Mouse (Mus musculus): ENCODE data around the gene Hoxb5. TPM values are rescaled to one million over a fixed set of nuclear protein-coding genes. Genes with fewer than 3 reads are reported as not detected.
A peak's percentile ranks its signal among the peaks of the same experiment; 100 is the strongest.

Hoxb5 gene
- polyA plus RNA-seq, 1 experiment from 2014 or later = 0.07 TPM

DNA sequence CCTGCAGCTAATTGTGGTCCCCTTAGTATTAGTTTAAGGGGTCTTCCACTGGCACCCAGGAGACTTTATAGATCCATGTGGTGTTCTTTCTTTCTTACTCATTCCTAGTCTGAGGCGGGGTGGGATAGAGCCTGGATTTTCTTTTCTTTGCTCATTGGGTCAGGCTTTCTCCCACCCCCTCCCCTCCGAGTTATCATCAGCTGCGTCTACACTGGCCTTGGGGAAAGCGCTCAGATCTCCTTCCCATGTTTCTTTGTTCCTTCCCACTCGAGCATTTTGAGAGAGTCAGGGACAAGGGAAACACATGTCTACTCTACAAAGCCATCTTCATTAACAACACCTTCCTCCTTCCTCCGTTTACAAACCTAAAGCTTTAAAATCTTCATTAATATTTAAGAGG is 33.9 kb downstream of the Hoxb5 start:
- Histone ChIP-seq H3K36me3 (replicated peaks) (no peaks in the 10 kb centered on the region), H3K27me3 (replicated peaks; ENCODE audit: low read depth, poor library complexity, severe bottlenecking) (peaks cover 100% of the 10 kb centered on the region), H3K27ac (replicated peaks) (no peak overlapping the region), H3K4me1 (peaks cover 18% of the 10 kb centered on the region), H3K4me3 (0 out of 2 replicates have a peak overlapping the region, but pooled peaks have one; percentile 1), H3K9me3 (no peaks in the 10 kb centered on the region)
- DNase-seq (ENCODE audit: low spot score) = no peak
- under 1% methylated on average over 6 of the region's 6 CpGs for WGBS

DNA sequence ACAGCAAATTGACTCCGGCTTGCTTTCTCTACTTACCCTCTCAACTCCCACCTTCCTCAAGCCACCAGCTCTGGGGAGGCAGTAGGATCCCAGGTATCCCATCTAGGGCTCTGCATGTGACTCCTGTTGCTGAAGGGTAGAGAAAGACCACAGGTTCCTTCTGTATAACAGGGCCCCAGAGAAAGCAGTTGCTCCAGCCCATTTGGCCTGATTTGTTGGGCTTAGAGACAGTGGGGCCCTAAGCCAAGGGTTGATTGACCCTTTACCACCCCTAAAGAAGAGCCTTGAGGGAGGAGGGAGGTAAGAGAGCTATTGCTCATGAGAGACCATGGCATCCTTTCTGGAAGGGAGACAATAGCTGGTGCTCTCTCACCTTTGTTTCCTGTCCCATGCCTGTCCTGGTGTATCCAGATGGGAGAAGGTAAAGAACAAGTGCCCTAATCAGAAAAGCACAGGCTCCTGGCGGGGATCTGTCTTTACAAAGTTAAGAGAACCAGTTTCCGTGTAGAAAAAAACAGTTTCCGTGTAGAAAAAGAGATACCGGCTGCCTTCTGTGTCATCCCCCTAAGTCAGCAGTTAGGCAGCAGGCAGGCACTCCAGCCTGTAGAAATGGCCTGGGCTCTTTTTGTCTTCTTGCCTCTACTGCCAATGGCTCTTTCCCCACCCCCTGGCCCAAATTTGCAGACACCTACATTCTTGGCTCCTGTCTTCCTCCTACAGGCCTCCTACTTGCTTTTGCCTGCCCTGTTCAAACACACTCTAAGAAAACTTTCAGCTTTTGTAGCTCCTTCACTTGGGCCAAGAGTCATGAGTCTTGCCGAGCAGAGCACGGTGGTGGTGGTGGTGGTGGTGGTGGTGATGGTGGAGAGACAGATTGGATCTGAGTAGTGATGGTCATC is 36.1 kb downstream of the Hoxb5 start:
- no peaks in the 10 kb centered on the region for H3K36me3 ChIP-seq (replicated peaks)
- H3K27ac ChIP-seq (replicated peaks) = no peak overlapping the region
- peaks cover 100% of the 10 kb centered on the region for H3K27me3 ChIP-seq (replicated peaks; ENCODE audit: low read depth, poor library complexity, severe bottlenecking)
- H3K4me1 ChIP-seq = peaks cover 4% of the 10 kb centered on the region; the same call in 1 of the 2 replicates
- DNase-seq (ENCODE audit: low spot score) = no peak
- H3K4me3 ChIP-seq = peak overlapping the region; percentile 49
- WGBS = 10% methylated on average over 7 of the region's 7 CpGs
- no peaks in the 10 kb centered on the region for H3K9me3 ChIP-seq

DNA sequence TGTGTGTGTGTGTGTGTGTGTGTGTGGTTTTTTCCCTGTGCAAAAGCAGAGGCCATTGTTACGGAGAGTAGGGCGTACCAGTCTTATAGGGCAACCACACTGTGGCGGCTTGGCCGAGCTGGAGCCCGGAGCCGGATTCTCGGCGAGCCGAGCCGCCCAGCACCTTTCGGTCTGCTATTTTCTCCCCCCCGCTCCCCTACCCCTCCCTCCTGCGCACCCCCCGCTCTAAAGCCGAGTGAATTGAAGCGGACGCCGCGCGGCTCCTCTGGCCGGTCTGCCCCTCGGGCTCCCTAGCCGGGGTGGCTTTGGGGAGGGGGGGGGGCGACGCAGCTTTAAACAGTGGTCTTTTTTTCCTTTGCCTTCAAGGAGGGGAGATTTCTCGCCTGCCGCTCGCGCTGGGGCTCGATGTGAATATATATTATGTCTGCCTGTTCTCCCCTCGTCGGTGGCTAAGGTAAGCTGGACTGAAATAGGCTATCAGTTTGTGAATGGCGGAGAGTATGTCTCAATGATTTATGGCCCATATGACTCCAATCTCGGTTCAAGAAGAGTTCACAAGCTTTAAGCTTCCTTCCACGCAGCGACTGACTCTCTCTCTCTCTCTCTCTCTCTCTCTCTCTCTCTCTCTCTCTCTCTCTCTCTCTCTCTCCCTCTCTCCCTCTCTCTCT is 37.7 kb downstream of the Hoxb5 start:
- peak overlapping the region; percentile 49 for H3K4me3 ChIP-seq
- peak overlapping the region; percentile 63 for H3K27ac ChIP-seq (replicated peaks)
- peak; percentile 56 for DNase-seq (ENCODE audit: low spot score)

DNA sequence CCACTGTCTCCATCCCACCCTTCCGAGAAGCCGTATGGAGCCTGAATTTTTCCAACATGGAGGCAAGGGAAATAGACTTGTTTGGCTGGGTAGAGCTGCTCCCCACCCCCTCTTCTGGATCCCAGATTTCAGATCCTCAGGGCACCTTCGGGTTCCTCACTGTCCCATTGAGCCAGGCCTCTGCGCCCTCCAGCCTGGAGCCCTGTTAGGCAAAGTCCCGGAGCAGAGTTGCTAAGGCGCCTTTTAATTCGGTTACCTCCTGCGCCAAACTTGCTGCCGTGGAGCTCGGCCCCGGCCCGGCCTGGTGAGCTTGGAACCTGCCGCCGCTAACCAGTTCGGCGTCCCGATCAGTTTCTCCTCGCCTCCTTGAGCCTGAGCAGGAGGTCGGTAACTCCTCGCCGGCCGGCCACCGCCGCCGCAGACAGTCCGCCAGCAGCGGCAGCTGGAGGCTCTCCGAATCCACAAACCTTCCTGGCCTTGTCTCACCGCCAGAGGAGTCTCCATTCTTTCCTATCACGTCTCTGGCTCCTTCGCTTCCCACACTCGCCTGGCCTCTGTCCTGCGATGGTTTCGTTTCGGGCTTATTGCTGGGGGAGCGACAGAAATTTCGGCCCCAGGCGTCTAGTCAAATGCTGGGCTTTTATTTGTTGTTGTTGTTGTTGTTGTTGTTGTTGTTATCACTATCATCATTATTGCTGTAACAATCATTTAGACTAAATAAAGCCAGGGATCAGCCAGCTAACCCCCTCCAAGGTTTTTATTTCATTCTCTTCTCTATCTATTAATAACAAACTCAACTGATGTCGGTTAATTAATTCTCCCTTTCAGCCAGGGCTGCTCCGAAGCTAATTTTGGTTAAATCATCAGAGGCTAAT is 38.8 kb downstream of the Hoxb5 start:
- peak overlapping the region; percentile 49 for H3K4me3 ChIP-seq
- no peaks in the 10 kb centered on the region for H3K36me3 ChIP-seq (replicated peaks)
- no peaks in the 10 kb centered on the region for H3K9me3 ChIP-seq
- H3K27ac ChIP-seq (replicated peaks) = peak overlapping the region; percentile 63
- peak; percentile 70 for DNase-seq (ENCODE audit: low spot score)
- H3K27me3 ChIP-seq (replicated peaks; ENCODE audit: low read depth, poor library complexity, severe bottlenecking) = peaks cover 100% of the 10 kb centered on the region
- WGBS = under 1% methylated on average over 40 of the region's 40 CpGs
- peaks cover 19% of the 10 kb centered on the region for H3K4me1 ChIP-seq

More for the DNA sequence above, 37.7 kb downstream of the Hoxb5 start:
- Histone ChIP-seq H3K27me3 (replicated peaks; ENCODE audit: low read depth, poor library complexity, severe bottlenecking) (peaks cover 100% of the 10 kb centered on the region), H3K9me3 (no peaks in the 10 kb centered on the region), H3K36me3 (replicated peaks) (no peaks in the 10 kb centered on the region), H3K4me1 (peaks cover 16% of the 10 kb centered on the region)
- under 1% methylated on average over 35 of the region's 36 CpGs for WGBS

DNA sequence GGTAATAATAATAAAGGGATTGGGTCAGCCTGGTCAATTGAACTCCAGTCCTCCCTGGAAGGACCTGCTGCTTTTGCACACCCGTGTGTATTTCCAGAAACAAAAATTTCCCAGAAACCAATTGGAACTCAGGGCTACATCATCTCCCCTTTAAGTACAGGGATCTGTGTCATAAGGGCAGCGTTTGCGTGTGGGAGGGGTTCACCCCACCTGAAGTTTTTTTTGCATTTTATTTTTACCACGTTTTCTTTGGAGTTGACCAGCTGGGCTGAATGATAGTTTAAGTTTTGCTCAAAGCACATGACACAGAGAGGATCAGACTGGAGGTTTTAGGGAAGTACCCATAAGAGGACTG is 39.4 kb downstream of the Hoxb5 start:
- H3K9me3 ChIP-seq = no peaks in the 10 kb centered on the region
- peaks cover 19% of the 10 kb centered on the region for H3K4me1 ChIP-seq
- WGBS = under 1% methylated on average over 4 of the region's 4 CpGs
- peak; percentile 32 for DNase-seq (ENCODE audit: low spot score)
- no peak overlapping the region for H3K27ac ChIP-seq (replicated peaks)
- H3K4me3 ChIP-seq = peak overlapping the region; percentile 49
- peaks cover 100% of the 10 kb centered on the region for H3K27me3 ChIP-seq (replicated peaks; ENCODE audit: low read depth, poor library complexity, severe bottlenecking)
- H3K36me3 ChIP-seq (replicated peaks) = no peaks in the 10 kb centered on the region

DNA sequence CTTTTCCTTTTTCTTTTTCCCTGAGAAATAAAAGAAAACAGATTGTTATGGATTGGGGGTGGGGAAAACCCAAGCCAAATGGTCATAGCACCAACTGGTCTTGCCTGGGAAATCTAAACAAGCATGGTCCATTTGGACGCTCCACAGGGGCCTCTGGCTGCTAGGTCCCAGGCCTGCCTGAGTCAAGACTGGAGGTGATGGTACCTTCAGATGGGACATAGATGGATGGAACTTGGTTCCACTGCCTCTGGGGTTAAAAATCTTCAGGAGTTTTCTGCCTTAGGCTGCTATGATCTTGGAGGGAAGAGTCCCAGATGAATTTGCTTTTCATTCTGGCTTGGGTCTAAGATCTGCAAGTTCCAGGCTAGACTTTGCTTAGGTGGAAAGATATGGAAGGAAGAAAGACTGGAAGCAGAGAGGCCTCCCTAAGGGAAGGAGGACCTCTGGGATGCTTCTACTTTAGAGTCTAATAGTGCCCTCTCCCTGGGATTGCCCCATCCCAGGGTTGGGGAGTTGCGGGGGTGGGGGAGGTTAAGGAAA is 40.1 kb downstream of the Hoxb5 start:
- Histone ChIP-seq H3K36me3 (replicated peaks) (no peaks in the 10 kb centered on the region), H3K4me1 (peaks cover 19% of the 10 kb centered on the region), H3K9me3 (no peaks in the 10 kb centered on the region), H3K4me3 (peak overlapping the region; percentile 49), H3K27ac (replicated peaks) (no peak overlapping the region; the same call in 1 of the 2 replicates), H3K27me3 (replicated peaks; ENCODE audit: low read depth, poor library complexity, severe bottlenecking) (peaks cover 100% of the 10 kb centered on the region)
- DNase-seq (ENCODE audit: low spot score) = peak; percentile 33
- WGBS = 8% methylated on average over 2 of the region's 2 CpGs

DNA sequence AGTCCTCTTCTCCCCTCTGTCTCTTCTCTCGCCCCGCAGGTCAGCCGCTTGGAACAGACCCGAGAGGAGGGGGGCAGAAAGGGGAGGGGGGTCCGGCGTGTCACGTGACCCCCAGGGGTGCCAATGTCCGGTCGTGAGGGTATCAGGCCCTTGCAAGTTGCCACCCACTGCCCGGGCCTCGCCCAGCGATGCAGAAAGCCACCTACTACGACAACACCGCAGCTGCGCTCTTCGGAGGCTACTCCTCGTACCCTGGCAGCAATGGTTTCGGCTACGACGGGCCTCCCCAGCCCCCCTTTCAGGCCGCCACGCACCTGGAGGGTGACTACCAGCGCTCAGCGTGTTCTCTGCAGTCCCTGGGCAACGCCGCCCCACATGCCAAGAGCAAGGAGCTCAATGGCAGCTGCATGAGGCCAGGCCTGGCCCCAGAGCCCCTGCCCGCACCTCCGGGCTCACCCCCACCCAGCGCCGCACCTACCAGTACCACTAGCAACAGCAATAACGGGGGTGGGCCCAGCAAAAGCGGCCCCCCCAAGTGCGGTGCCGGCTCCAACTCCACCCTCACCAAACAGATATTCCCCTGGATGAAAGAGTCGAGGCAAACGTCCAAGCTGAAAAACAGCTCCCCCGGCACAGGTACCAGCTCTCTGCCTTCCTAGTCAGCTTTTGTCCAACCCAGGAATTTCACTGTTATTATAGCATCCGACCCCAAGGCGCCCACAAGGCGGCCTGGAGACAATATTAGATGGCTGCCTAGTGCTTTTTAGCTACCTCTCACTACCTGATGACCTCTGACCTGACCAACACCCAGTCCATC is 41.1 kb downstream of the Hoxb5 start:
- peaks cover 19% of the 10 kb centered on the region for H3K4me1 ChIP-seq
- H3K27ac ChIP-seq (replicated peaks) = 0 out of 2 replicates have a peak overlapping the region, but pooled peaks have one; percentile 25
- no peaks in the 10 kb centered on the region for H3K9me3 ChIP-seq
- H3K27me3 ChIP-seq (replicated peaks; ENCODE audit: low read depth, poor library complexity, severe bottlenecking) = peaks cover 100% of the 10 kb centered on the region
- under 1% methylated on average over 40 of the region's 40 CpGs for WGBS
- H3K36me3 ChIP-seq (replicated peaks) = no peaks in the 10 kb centered on the region
- peak overlapping the region; percentile 49 for H3K4me3 ChIP-seq
- peak; percentile 56 for DNase-seq (ENCODE audit: low spot score)

DNA sequence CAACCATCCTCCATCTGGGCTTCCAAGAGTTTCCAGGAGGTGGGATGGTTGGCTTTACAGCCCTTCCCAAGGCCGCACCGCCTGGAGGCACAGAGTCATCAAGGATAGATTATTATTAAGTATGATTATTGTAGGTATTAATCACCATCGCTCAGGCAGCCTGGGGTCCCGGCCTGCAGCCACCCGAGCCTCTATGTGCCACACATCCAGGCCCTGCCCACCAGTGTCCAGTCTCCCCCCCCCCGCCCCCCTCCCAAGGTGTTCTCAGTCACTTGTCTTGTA is 41.7 kb downstream of the Hoxb5 start:
- Histone ChIP-seq H3K9me3 (no peaks in the 10 kb centered on the region), H3K36me3 (replicated peaks) (no peaks in the 10 kb centered on the region), H3K27me3 (replicated peaks; ENCODE audit: low read depth, poor library complexity, severe bottlenecking) (peaks cover 100% of the 10 kb centered on the region), H3K4me1 (peaks cover 20% of the 10 kb centered on the region), H3K27ac (replicated peaks) (no peak overlapping the region), H3K4me3 (peak overlapping the region; percentile 49)
- 3% methylated on average over 6 of the region's 6 CpGs for WGBS
- DNase-seq (ENCODE audit: low spot score) = peak; percentile 35

DNA sequence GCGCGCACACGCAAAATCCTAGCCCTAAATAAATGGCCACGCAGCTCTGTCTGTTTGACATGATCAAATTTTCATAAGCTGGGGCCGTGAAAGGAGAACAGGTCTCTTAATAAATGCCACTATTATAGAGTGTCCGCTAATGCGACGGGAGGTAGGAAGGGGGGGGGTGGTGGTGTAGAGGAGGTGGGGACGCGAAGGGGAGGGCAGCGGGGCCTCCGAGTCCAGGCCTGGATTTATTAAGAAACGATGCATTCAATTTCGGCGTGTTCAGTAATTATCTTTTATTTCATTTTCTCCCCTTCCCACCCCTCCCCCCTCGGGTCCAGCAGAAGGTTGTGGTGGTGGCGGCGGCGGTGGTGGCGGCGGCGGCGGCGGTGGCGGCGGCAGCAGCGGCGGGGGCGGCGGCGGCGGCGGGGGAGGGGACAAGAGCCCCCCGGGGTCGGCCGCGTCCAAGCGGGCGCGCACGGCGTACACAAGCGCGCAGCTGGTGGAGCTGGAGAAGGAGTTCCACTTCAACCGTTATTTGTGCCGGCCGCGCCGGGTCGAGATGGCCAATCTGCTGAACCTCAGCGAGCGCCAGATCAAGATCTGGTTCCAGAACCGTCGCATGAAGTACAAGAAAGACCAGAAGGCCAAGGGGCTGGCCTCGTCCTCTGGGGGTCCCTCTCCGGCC is 42.2 kb downstream of the Hoxb5 start:
- Histone ChIP-seq H3K27ac (replicated peaks) (peak overlapping the region; percentile 63; the same call in 1 of the 2 replicates), H3K27me3 (replicated peaks; ENCODE audit: low read depth, poor library complexity, severe bottlenecking) (peaks cover 100% of the 10 kb centered on the region), H3K4me3 (peak overlapping the region; percentile 49), H3K4me1 (peaks cover 23% of the 10 kb centered on the region), H3K9me3 (no peaks in the 10 kb centered on the region), H3K36me3 (replicated peaks) (no peaks in the 10 kb centered on the region)
- DNase-seq (ENCODE audit: low spot score) = peak; percentile 62
- under 1% methylated on average over 42 of the region's 56 CpGs for WGBS

DNA sequence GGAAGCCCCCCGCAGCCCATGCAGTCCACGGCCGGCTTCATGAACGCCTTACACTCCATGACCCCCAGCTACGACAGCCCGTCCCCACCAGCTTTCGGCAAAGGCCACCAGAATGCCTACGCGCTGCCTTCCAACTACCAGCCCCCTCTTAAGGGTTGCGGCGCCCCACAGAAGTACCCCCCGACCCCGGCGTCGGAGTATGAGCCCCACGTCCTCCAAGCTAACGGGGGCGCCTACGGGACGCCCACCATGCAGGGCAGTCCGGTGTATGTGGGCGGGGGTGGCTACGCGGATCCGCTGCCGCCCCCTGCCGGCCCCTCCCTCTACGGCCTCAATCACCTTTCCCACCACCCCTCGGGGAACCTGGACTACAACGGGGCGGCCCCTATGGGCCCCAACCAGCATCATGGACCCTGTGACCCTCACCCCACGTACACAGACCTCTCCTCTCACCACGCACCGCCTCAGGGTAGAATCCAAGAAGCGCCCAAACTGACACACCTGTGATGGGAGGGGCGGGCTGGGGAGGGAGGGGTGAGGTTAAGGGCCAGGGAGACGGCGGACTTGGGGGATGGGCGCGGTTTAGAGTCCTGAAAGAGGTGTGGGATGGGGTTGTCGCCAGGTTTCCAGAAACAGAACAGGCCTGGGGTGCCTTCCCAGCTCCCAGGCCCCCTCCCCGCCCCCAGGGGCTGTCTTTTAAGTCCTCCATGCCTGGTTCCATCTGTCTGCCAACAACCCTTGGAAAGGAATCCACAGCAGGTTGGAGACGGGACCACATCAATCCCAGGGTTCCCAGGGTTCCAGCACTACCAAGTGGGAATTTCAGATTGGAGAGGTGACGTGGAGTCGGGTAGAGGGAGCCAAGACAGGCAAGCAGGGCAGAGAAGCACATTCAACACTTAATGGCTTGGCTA is 43.0 kb downstream of the Hoxb5 start:
- peaks cover 100% of the 10 kb centered on the region for H3K27me3 ChIP-seq (replicated peaks; ENCODE audit: low read depth, poor library complexity, severe bottlenecking)
- H3K4me1 ChIP-seq = peaks cover 20% of the 10 kb centered on the region
- peak overlapping the region; percentile 49 for H3K4me3 ChIP-seq
- peak overlapping the region; percentile 63 for H3K27ac ChIP-seq (replicated peaks)
- DNase-seq (ENCODE audit: low spot score) = peak; percentile 33
- no peaks in the 10 kb centered on the region for H3K36me3 ChIP-seq (replicated peaks)
- H3K9me3 ChIP-seq = no peaks in the 10 kb centered on the region
- under 1% methylated on average over 45 of the region's 45 CpGs for WGBS
